Mouse (Mus musculus) T-helper 2 cell (primary cell): ENCODE data around the gene Epha3.

Experiments used
- in situ Hi-C: fragments of 300-600 bp; cut with MboI, MseI; formaldehyde crosslinking; loops from one replicate; pipeline ENCODE4 v1.15.1; 2025; ENCODE audit warnings: high pct_unique_total_duplicates

The Epha3 gene

DNA sequence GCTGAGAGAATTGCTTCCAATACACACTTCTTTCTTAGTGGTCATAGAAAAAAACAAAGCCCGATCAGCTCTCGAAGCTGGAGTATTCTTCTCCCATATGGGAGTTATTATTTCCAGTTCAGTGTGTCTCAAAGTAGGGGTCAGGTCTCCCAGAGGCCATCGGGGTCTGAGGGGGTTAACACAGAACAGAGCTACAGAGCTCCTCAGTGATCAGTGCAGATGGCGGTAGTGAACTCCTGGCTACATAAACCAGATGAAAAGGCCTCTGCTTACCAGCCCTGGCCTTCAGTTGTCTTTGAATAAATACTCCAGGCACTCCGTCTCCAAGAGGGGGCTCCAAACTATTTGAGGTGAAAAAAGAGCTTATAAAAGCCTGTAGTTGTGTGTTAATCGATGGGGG, 362.5 kb downstream of the Epha3 start:
- in situ Hi-C loops: no loop called here

- in situ Hi-C loops: no loop called here
These were observed 363.0 kb downstream of the Epha3 start for GRCm38 (mm10) chr16:63500975-63501393.
